Mouse (Mus musculus) adrenal gland (tissue): ENCODE measurements around the gene Ky.

Source experiments
- intact Hi-C: fragments of 180-260 bp; cut with DNase I; formaldehyde crosslinking; loops from one replicate; pipeline ENCODE4 v1.15.1; 2025
- long read RNA-seq, 2 experiments: library from polyadenylated mRNA; unstranded; transcript quantifications; one replicate each; pipeline ENCODE4 v2.0.0; 2020; ENCODE audit warnings: borderline replicate concordance in 1 of 2; ENCODE audit not compliant: insufficient replicate concordance in 1 of 2

Ky gene
- long read RNA-seq, experiment 1: 0 reads
- long read RNA-seq, experiment 2: 0 reads

GRCm38 (mm10) chr9:102505700-102506585, at the start of gene Ky:
Ky (plus strand) TSS chr9:102505750.
- intact Hi-C loops: no loop called here

- intact Hi-C loops: no loop called here
Measured at GRCm38 (mm10) chr9:102462251-102462650, 43.3 kb upstream of the Ky start.

- intact Hi-C loops: no loop called here
Measured at GRCm38 (mm10) chr9:102465044-102465443, 40.5 kb upstream of the Ky start.

GRCm38 (mm10) chr9:102465726-102466125, 39.8 kb upstream of the Ky start:
- intact Hi-C loops: no loop called here

GRCm38 (mm10) chr9:102470076-102470819, 35.3 kb upstream of the Ky start:
- intact Hi-C loops: no loop called here

- intact Hi-C loops: no loop called here
Measured at GRCm38 (mm10) chr9:102477767-102478450, 27.6 kb upstream of the Ky start.

- intact Hi-C loops: no loop called here
Measured at GRCm38 (mm10) chr9:102478451-102478835, 27.1 kb upstream of the Ky start.

GRCm38 (mm10) chr9:102479022-102479421, 26.5 kb upstream of the Ky start:
- intact Hi-C loops: no loop called here

- intact Hi-C loops: no loop called here
Measured at GRCm38 (mm10) chr9:102492031-102492795, 13.3 kb upstream of the Ky start.

GRCm38 (mm10) chr9:102493044-102493443, 12.5 kb upstream of the Ky start:
- intact Hi-C loops: no loop called here

GRCm38 (mm10) chr9:102493916-102494315, 11.6 kb upstream of the Ky start:
- intact Hi-C loops: no loop called here

GRCm38 (mm10) chr9:102494454-102494853, 11.1 kb upstream of the Ky start:
- intact Hi-C loops: no loop called here

GRCm38 (mm10) chr9:102495266-102495665, 10.3 kb upstream of the Ky start:
- intact Hi-C loops: no loop called here

- intact Hi-C loops: no loop called here
Measured at GRCm38 (mm10) chr9:102496481-102497041, 9.0 kb upstream of the Ky start.

- intact Hi-C loops: no loop called here
Measured at GRCm38 (mm10) chr9:102497089-102497690, 8.4 kb upstream of the Ky start.

- intact Hi-C loops: no loop called here
Measured at GRCm38 (mm10) chr9:102497833-102498430, 7.6 kb upstream of the Ky start.

GRCm38 (mm10) chr9:102498701-102499100, 6.8 kb upstream of the Ky start:
- intact Hi-C loops: no loop called here

GRCm38 (mm10) chr9:102499266-102499665, 6.3 kb upstream of the Ky start:
- intact Hi-C loops: no loop called here

- intact Hi-C loops: no loop called here
Measured at GRCm38 (mm10) chr9:102499746-102500145, 5.8 kb upstream of the Ky start.

GRCm38 (mm10) chr9:102501113-102501512, 4.4 kb upstream of the Ky start:
- intact Hi-C loops: no loop called here
